Mouse (Mus musculus) cerebellum, adult 11-12 months (tissue): Measurements from ENCODE around the gene Nup188.

Experiments
- DNase-seq: peaks from one replicate; pipeline ENCODE4 v3.0.0; 2022

The Nup188 gene

GRCm38 (mm10) chr2:30257699-30258460 lies 28.3 kb upstream of the Nup188 start:
- DNase-seq, result no peak

DNA sequence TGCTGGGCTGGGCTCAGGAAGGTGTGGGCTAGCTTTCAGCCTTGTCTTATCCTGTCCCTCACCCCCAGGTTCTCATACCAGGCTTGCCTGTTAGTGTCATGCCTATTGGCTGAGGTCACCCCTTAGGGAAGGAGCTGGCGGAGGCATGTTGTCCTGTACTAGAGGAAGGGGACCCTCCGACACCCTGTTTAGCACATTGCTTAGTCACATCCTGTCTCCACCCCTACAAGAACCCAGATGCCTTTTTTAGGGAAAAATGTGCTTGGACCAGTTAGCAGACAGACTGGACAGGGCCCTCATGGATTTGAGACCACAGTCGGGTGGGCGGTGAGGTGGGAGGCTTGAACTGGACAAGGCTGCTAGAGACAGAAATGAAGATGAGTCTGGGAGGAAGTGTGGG lies 27.6 kb upstream of the Nup188 start:
- no peak for DNase-seq

- no peak for DNase-seq
These were observed 26.8 kb upstream of the Nup188 start for GRCm38 (mm10) chr2:30259131-30260064.

DNA sequence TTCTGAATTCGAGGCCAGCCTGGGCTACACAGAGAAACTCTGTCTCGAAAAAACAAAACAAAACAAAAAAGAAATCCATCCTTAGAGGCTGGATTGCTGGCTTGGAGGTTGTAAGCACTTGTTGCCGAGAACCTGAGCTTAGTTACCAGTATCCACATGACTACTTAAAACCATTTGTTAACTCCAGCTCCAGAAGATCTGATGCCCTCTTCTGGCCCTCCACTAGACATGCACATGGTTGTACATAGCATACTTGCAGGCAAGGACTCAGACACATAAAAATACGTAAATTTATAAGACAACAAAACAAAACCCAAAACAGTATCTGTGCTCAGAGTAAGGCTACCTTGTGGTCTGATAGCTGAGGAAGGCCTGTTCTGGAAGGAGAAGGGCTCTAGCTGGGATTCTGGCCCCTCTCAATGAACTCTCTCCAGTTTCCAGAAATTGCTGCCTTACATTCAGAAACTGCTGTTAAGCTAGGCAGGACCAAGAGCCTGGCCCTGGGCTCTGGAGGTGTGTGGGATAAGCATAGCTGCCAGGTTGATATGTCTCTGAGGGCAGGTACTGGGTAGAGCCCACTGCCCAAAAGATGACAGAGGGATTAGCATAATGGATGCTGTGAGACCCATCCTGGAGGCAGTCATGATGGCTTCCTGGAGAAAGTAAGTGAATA lies 25.0 kb upstream of the Nup188 start:
- no peak for DNase-seq

GRCm38 (mm10) chr2:30261921-30262839 lies 24.0 kb upstream of the Nup188 start:
- peak; percentile 57 for DNase-seq

DNA sequence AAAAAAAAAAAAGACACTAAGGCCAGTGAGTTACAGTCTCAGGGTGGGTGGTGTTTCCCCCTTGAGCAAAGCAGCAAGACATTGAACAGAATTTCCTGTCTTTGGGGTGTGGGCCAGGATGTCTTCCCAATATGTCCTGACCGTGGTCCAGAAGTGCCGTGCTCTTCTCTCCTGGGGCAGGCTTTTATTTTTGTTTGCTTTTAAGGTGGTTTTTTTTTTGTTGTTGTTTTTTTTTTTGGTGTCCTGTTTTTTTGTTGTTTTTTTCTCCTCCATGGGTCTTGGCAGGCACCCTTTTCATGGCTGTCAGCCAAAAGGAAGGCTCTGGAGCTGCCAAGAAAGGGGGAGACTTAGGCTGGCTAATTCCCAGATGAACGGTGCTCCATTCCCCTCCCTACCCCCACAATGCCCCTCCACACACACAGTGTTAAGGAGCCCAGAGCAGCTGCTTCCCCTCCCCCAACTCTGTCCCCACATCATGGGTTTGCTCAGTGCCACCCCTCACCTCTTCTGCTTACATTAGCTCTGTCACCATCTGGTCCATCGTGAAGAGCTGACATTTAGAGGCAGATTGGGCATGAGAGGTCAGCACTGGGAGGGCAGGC lies 23.3 kb upstream of the Nup188 start:
- peak; percentile 76 for DNase-seq

DNA sequence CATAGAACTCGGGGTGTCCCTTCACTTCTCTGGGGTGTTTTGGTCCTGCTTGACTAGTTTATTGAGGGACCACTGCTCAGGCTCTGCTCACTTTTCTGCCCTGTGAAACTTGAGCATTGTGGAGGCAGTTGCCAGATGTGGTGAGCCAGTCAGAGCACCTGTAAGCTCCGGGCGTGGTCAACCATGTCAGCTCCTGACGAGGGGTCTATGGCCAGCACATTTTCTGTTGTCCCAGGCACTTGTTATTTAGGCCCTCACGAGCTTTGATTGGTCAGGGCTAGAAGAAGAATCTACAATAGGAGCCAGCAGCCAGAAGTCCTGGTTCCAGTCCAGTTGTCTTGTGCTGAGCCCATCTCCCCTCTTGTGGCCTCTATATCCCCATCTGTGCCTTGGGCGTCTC lies 22.4 kb upstream of the Nup188 start:
- no peak for DNase-seq

GRCm38 (mm10) chr2:30264671-30265519 lies 21.3 kb upstream of the Nup188 start:
- no peak for DNase-seq

GRCm38 (mm10) chr2:30265767-30266253 lies 20.4 kb upstream of the Nup188 start, which contains the start of gene Phyhd1:
Gene Phyhd1 (plus strand): TSS chr2:30266203.
- peak; percentile 85 for DNase-seq

DNA sequence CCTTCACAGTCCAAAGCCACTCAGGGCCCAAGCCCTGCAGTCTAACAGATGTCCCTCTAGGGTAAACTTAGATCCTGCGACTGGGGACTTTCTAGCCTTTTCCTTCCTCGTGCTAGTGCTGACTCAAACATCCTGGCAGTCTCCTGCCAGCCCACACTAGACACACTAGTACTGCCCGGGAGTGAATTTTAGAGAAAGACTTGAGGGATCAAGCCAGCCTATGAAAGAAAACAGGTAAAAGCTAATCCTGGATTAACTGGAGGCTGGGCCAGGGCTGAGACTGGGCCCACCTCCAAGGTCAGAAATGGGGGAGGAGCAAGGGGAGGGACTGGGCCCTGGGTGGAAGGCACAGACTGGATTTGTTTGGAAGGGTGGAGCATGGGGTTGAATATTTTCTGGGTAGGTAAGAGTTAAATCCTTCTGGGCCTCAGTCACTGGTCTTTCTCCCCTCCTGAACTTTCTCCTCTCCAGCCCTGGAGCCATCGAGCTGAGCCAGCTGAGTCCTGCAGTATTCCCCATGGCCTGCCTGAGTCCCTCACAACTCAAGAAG lies 19.7 kb upstream of the Nup188 start:
- DNase-seq, result peak; percentile 59

- no peak for DNase-seq
These were observed 18.7 kb upstream of the Nup188 start for GRCm38 (mm10) chr2:30267466-30267865.

DNA sequence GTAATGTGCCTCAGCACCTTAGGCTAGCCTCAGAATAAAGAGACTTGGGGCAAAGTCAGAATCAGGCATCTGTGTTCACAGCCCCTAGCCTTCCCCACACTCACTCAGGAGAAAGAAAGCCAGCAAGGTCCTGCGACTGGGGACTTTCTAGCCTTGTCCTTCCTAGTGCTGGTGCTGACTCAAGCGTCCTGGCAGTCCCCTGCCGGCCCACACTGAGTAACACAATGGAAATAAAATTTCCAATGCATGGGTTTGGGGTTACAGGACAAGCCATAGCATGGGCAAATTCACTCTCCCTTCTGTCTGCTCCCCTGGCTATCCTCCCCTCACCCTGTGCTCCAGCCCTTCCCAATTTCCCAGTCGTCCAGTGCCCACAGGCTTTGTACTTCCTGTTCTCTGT lies 17.8 kb upstream of the Nup188 start:
- DNase-seq, result no peak

DNA sequence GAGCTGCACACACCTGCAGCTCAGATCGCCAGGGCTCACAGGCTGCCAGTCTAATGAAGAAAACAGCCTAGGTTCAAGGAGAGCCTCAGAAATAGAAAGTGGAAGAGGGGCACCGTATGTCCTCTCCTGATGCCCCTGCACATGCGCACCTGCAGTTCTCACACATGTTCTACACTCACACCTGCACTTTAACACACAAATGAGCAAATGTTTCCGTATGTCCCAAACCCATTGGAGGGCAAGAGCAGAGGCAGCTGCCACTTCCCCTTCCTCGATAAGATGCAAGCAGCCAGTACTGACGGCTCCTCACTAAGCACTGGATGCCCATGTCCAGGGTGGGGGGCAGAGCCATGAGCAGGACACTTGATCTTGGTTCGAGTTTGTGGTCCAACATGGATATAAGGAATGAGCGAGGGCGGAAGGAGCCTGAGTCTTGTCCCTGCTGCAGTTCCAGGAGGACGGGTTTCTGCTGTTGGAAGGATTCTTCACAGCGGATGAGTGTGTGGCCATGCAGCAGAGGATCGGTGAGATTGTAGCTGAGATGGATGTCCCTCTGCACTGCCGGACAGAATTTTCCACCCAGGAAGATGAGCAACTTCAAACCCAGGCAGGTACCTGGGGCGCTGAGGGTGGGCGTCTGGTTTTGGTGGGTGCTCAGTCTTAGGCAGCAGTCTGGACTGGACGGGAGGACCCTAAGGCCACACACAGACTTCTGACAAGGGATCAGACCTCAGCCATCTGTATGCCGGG lies 16.8 kb upstream of the Nup188 start:
- no peak for DNase-seq

GRCm38 (mm10) chr2:30270134-30270533 lies 16.1 kb upstream of the Nup188 start:
- peak; percentile 84 for DNase-seq

GRCm38 (mm10) chr2:30280743-30281142 lies 5.5 kb upstream of the Nup188 start, which contains the start of gene Gm28038:
Gene Gm28038 (plus strand): TSS chr2:30281043.
- no peak for DNase-seq

DNA sequence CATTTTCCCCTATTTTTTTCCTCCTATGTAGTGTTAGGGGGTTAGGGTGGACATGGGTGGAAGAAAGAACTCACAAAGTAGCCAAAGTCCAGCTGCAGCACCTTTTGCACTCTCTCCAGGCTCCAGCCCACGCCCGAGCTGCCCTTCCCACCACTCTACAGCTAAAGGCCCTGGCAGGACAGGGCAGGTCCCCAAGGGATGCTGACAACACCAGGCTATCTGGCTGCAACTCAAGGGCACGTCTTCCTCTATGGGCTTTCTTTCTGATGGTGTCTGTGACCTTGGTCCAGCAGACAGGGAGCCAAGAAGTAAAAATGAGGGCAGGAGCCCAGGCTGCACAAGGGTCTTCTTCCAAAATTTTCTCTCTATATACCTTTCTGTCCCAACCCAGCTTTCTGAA lies 4.5 kb upstream of the Nup188 start:
- no peak for DNase-seq

GRCm38 (mm10) chr2:30283193-30283592 lies 3.0 kb upstream of the Nup188 start:
- DNase-seq, result no peak

DNA sequence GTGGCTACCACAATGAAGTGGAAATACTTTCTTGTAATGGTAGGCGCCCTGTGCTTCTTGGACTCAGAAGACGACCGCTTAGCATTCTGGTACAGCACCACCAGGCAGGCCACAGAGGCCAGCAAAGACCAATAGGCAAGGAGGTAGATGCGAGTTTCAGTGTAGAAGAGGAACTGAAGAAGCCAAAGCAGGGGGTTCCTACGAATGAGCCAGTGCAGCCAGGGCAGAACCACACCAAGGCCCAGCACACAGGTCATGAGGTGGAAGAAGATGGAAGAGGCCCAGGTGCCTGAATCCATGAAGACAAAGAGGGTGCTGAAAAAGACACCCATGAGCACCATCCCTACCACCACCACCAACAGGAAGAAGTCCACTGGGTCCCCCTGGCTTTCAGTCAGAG lies 1.2 kb upstream of the Nup188 start:
- no peak for DNase-seq

DNA sequence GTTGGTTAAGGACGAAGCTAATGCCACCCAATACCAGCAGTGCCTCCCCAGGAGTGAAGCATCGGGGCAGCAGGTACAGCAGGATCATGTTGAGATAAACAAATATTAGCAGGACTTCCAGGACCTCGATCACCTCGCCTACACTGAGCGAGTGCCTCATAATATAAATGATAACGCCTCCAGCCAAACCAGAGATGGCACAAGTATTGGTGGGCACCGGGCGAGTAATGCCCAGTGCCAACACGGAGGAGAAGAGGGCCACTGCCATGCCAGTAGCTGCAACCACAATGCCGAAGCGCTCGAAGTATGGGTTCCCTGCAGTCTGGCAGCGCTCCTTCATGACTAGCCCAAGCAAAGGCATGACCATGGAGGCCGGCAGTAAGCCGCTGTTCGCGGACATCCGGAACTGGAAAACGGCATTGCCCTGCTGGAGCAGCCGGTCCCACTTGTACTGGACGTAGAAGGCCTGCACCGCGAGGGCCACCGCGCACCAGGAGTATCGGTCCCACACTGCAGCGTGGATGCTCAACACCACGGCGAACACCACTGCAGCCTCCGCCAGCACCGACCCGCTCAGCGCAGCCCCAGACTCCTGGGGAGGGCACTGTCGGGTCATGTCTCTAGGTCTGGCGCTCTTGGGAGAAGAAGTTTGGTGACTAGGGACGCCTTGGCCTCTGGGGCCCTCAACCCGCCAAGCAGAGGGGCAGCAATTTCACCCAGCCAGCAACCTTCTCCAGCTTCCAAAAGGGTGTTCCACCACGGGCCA lies 598 bp upstream of the Nup188 start:
- DNase-seq, result no peak
